Mouse (Mus musculus) effector memory CD4-positive, alpha-beta T cell, adult 7 months (primary cell): ENCODE results near the gene Sln. TPM values are rescaled to one million over a fixed set of nuclear protein-coding genes. Genes with fewer than 3 reads are reported as not detected.

Experiments used
- polyA plus RNA-seq: library from polyadenylated mRNA; unstranded; fragments of 100-300 nt; shearing (Covaris generic); gene quantifications from one replicate; pipeline ENCODE4 v1.2.1, GENCODE M21; 2017

Sln gene
- polyA plus RNA-seq = not detected

DNA sequence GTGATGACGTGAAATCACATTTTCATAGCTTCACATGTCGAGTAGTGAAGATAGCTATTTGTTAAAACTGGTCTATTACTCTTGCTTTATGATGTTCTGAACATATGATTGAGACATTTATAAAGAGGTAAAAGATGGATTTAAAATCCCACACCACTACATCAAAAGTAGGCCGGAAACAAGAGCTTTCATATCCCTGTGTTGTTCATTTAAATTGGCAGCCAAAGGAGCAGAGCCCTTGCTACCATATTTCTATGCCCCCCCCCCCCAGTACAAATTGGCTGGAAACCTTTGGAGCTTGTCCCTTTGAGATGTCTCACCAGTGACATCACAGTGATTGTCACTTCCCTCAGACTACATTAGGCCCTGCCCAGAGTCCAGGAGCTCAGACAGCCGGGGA, at the start of gene Sln:
Gene Sln (plus strand): TSS at position 301 of the 400 bp plus-strand sequence.

Other genes starting within 250 kb of the Sln start
- gene Acat1, start 239.8 kb upstream of the Sln start, polyA plus RNA-seq = 44.5 TPM
- gene Cul5, start 180.2 kb upstream of the Sln start, polyA plus RNA-seq = 23.3 TPM
- not detected for gene Rab39, start 143.9 kb upstream of the Sln start, polyA plus RNA-seq
- 13.3 TPM for gene Slc35f2, start 78.6 kb upstream of the Sln start, polyA plus RNA-seq
- 1.0 TPM for gene Elmod1, start 125.1 kb downstream of the Sln start, polyA plus RNA-seq
- not detected for gene Tnfaip8l3, start 218.2 kb downstream of the Sln start, polyA plus RNA-seq